Mouse (Mus musculus) activated CD4-positive, CD25-positive, alpha-beta regulatory T cell, adult 9 weeks (primary cell): ENCODE measurements around the gene Eif4b. TPM values are rescaled to one million over a fixed set of nuclear protein-coding genes. Genes with fewer than 3 reads are reported as not detected.

ENCODE experiments used
- polyA plus RNA-seq: library from polyadenylated mRNA; unstranded; fragments of 100-300 nt; shearing (Covaris generic); gene quantifications from one replicate; pipeline ENCODE4 v1.2.1, GENCODE M21; 2017

The Eif4b gene
- 154 TPM for polyA plus RNA-seq

GRCm38 (mm10) chr15:102073559-102074069 lies at the start of gene Eif4b:
Gene Eif4b, plus strand, starts transcription at chr15:102073773.

GRCm38 (mm10) chr15:102028040-102028439 lies 45.5 kb upstream of the Eif4b start, which contains the start of gene Krt18:
Gene Krt18, plus strand, starts transcription at chr15:102028180.

GRCm38 (mm10) chr15:102100161-102100981 lies 26.8 kb downstream of the Eif4b start, which contains the start of gene Tns2:
Gene Tns2, plus strand, starts transcription at chr15:102100413.

GRCm38 (mm10) chr15:102136129-102136758 lies 62.7 kb downstream of the Eif4b start, which contains the start of gene Spryd3:
Gene Spryd3, minus strand, starts transcription at chr15:102136234.

GRCm38 (mm10) chr15:102144274-102144711 lies 70.7 kb downstream of the Eif4b start, which contains the start of gene Igfbp6:
Gene Igfbp6, plus strand, starts transcription at chr15:102144362.

Other genes with a start within 250 kb of the Eif4b start
- not detected for gene Krt1, start 223.0 kb upstream of the Eif4b start, polyA plus RNA-seq
- gene Krt77, start 204.1 kb upstream of the Eif4b start, polyA plus RNA-seq: not detected
- gene Krt76, start 180.9 kb upstream of the Eif4b start, polyA plus RNA-seq: not detected
- not detected for gene Krt4, start 149.0 kb upstream of the Eif4b start, polyA plus RNA-seq
- gene Krt79, start 133.4 kb upstream of the Eif4b start, polyA plus RNA-seq: not detected
- gene Krt78, start 119.5 kb upstream of the Eif4b start, polyA plus RNA-seq: not detected
- gene Krt8, start 69.3 kb upstream of the Eif4b start, polyA plus RNA-seq: not detected
- 0.76 TPM for gene Krt18, start 45.6 kb upstream of the Eif4b start, polyA plus RNA-seq
- gene Tns2, start 26.6 kb downstream of the Eif4b start, polyA plus RNA-seq: 1.7 TPM
- gene Spryd3, start 62.5 kb downstream of the Eif4b start, polyA plus RNA-seq: 63.5 TPM
- 0.33 TPM for gene Igfbp6, start 70.6 kb downstream of the Eif4b start, polyA plus RNA-seq
- 1.5 TPM for gene Soat2, start 76.8 kb downstream of the Eif4b start, polyA plus RNA-seq
- gene Zfp740, start 129.5 kb downstream of the Eif4b start, polyA plus RNA-seq: 68.1 TPM
- 12.4 TPM for gene Csad, start 131.0 kb downstream of the Eif4b start, polyA plus RNA-seq
- 962 TPM for gene Itgb7, start 158.2 kb downstream of the Eif4b start, polyA plus RNA-seq
- gene Rarg, start 183.7 kb downstream of the Eif4b start, polyA plus RNA-seq: 46.7 TPM
- gene Gm9918, start 196.8 kb downstream of the Eif4b start, polyA plus RNA-seq: not detected
- 82.2 TPM for gene Mfsd5, start 205.7 kb downstream of the Eif4b start, polyA plus RNA-seq
- gene Espl1, start 222.5 kb downstream of the Eif4b start, polyA plus RNA-seq: 3.0 TPM